Mouse (Mus musculus): ENCODE results near the gene Plek2. TPM values are rescaled to one million over a fixed set of nuclear protein-coding genes. Genes with fewer than 3 reads are reported as not detected.
"Not testable (repeated sequence)": the region's sequence is repeated elsewhere in the genome, so short reads cannot be mapped to it uniquely, and the experiment has no call there.

Gene Plek2
- polyA plus RNA-seq, 1 experiment: not detected

DNA sequence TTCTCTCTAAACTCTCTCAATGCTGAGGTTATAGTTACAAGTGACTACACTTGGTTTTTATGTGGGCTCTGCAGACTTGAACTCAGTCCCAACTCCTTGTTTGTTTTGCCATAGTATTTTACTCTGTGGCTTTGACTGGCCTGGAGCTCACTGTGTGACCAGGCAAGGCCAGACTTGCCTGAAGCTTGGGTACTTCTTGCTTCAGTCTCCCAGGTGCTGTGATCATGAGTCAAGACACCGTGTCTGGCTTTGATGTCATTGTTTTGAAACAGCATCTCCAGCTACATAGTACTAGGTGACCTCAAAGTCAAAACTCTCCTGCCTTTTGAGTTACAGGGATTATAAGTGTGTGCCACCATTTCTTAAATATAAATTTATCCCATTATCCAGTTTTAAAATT lies 23.1 kb upstream of the Plek2 start:
- Histone ChIP-seq H3K4me3 (ENCODE audit: insufficient read depth, low read length) (no peak overlapping the region), H3K27ac (ENCODE audit: insufficient read depth, low read depth, low read length) (no peak overlapping the region), H3K4me1 (ENCODE audit: control insufficient read depth, insufficient read depth, low read length) (peaks cover 1% of the 10 kb centered on the region; the same call in 1 of the 2 replicates)
- TF ChIP-seq CTCF (IDR thresholded peaks at IDR 0.05; ENCODE audit: low read depth, low read length) (no peak), POLR2A (IDR thresholded peaks at IDR 0.05; ENCODE audit: borderline replicate concordance, low read depth, low read length) (no peak)

DNA sequence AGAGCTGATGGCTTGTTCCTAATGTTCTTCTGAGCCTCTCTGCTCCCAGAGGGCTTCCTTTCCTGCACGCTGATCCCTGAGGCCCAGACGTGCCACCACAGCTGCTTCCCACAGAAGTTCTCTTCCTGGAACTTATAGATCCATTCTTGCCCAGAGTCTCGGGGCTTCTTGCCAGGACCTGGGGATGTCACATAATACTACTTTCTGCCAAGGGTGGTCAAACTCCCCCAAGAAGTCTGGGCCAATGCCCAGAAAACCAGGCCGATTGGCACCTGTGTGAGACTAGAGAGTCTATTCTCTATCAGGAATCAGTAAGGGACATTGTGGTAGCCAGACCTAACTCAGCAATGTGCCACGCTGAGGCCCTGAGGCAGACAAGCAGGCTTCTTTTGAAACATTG lies 20.5 kb upstream of the Plek2 start:
- no peak for TF ChIP-seq POLR2A (IDR thresholded peaks at IDR 0.05; ENCODE audit: borderline replicate concordance, low read depth, low read length)
- no peak for TF ChIP-seq CTCF (IDR thresholded peaks at IDR 0.05; ENCODE audit: low read depth, low read length)

DNA sequence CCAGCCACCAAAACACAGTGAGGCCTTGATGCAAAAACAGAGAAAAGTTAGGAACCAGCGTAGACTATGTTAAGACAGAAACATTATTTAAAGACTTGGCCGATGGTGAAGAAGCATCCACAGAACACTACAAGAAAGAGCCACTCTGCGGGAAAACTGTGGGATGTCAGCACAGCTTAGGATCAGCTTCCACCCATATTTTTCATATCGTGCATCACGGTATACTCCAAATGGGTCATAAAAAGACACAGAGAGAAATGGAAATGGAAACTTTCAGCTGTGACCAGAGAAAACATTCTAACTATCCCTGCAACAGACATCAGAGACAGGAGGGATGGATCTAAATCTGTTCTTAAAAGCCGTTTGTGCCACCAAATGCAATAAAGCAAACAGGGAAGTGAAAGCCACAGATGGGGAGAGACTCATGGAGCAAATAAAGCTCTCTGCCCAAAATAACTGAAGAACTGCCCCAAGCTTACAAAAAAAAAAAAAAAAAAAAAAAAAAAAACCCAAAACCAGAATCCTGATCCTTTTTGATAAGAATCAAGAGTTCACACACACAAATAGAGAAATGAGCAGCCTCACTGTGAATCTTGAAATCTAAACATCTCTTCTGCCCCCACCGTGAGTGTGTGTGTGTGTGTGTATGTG lies 16.9 kb upstream of the Plek2 start:
- TF ChIP-seq CTCF (IDR thresholded peaks at IDR 0.05; ENCODE audit: low read depth, low read length) (no peak), POLR2A (IDR thresholded peaks at IDR 0.05; ENCODE audit: borderline replicate concordance, low read depth, low read length) (no peak)
- Histone ChIP-seq H3K27ac (ENCODE audit: insufficient read depth, low read depth, low read length) (peak overlapping the region; percentile 89), H3K4me1 (ENCODE audit: control insufficient read depth, insufficient read depth, low read length) (peaks cover 26% of the 10 kb centered on the region), H3K4me3 (ENCODE audit: insufficient read depth, low read length) (no peak overlapping the region)

More for the DNA sequence above, 20.5 kb upstream of the Plek2 start:
- Histone ChIP-seq H3K27ac (ENCODE audit: insufficient read depth, low read depth, low read length) (no peak overlapping the region), H3K4me1 (ENCODE audit: control insufficient read depth, insufficient read depth, low read length) (peaks cover 19% of the 10 kb centered on the region), H3K4me3 (ENCODE audit: insufficient read depth, low read length) (no peak overlapping the region)

DNA sequence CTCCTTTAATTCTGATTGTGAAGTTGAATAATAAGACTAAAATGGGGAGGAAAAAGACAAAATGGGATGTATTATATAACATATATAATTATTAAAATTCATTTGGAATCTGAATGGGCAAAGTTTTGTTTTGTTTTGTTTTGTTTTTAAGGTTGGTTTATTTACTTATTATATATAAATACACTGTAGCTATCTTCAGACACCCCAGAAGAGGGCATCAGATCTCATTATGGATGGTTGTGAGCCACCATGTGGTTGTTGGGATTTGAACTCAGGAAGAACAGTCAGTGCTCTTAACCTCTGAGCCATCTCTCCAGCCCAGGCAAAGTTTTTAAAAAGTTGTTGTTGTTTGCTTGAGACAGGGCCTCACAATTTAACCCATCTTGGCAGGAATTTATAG lies 16.2 kb upstream of the Plek2 start:
- peaks cover 26% of the 10 kb centered on the region for H3K4me1 ChIP-seq (ENCODE audit: control insufficient read depth, insufficient read depth, low read length)
- H3K4me3 ChIP-seq (ENCODE audit: insufficient read depth, low read length): not testable (repeated sequence)
- H3K27ac ChIP-seq (ENCODE audit: insufficient read depth, low read depth, low read length): peak overlapping the region; percentile 89

DNA sequence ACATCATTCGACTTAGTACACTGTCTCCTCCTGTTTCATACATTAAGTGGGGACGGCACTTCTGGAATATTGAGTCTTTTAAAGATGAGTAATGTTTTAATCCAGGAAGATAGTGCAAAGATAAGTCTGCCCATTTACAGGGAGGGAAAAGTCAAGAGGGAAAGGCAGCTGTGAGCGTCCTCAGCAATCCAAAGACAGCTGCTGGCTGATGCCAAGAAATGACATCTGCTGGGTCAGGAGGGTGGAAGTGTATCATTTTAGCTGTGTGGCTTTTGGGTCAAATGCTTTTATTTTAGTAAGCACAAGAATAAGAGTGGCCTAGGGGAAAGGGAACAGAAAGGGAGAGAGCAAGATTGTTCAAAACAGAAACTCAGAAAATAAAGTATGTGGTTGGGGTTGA lies 15.3 kb upstream of the Plek2 start:
- no peak overlapping the region for H3K4me3 ChIP-seq (ENCODE audit: insufficient read depth, low read length)
- peak overlapping the region; percentile 27 for H3K27ac ChIP-seq (ENCODE audit: insufficient read depth, low read depth, low read length)
- H3K4me1 ChIP-seq (ENCODE audit: control insufficient read depth, insufficient read depth, low read length): peaks cover 26% of the 10 kb centered on the region
- TF ChIP-seq POLR2A (IDR thresholded peaks at IDR 0.05; ENCODE audit: borderline replicate concordance, low read depth, low read length): no peak
- no peak for TF ChIP-seq CTCF (IDR thresholded peaks at IDR 0.05; ENCODE audit: low read depth, low read length)

DNA sequence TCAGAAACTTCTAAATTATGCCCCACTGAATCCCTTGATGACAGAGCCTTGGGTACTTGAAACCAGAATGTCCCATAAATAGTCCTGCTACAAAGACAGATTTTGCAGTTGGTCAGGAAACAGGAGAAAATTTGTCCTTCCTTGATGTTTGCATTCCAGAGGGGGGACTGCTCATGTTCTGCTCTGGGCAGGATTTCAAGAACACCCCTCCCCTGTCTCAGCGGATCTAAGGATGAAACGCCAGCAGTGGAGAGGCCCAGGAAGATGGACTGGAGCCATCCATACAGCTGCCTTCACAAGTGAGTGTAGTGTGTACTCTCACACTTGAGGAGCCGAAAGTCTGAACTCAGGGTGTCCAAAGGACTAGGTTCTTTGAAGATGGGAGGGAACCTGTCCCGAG lies 14.7 kb upstream of the Plek2 start:
- Histone ChIP-seq H3K27ac (ENCODE audit: insufficient read depth, low read depth, low read length) (no peak overlapping the region; the same call in 1 of the 2 replicates), H3K4me3 (ENCODE audit: insufficient read depth, low read length) (no peak overlapping the region)
- no peak for TF ChIP-seq CTCF (IDR thresholded peaks at IDR 0.05; ENCODE audit: low read depth, low read length)
- no peak for TF ChIP-seq POLR2A (IDR thresholded peaks at IDR 0.05; ENCODE audit: borderline replicate concordance, low read depth, low read length)

DNA sequence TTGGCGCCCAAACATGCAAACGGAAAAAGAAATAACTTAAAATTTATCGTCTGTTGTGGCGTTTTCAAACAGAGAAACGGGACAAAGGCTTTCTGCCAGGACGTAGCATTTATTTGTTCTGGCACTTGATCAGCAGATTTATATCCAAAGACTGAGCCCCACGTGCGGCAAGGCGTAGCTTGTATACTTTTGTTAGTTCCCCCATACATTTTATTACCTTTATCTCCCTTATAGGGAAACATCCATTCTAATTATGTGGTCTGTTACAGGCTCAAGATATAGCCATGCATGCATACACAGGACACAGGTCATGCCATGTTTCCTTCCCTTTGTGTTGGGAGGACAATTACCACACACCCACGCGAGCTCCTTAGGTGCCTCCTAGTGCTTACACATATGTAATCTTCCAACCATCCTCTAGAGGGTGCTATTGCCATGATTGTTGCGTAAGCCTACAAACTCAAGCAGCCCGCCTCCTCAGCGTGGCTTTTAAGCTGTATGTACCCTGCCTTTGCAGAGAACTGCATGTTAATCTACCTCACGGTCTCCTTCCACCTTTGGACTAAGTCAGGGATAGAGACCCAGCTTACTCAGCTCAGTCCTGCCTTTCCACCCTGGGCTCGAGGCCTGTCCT lies 12.4 kb upstream of the Plek2 start:
- TF ChIP-seq POLR2A (IDR thresholded peaks at IDR 0.05; ENCODE audit: borderline replicate concordance, low read depth, low read length): no peak
- peak; percentile 66 for TF ChIP-seq CTCF (IDR thresholded peaks at IDR 0.05; ENCODE audit: low read depth, low read length)
- no peak overlapping the region for H3K4me3 ChIP-seq (ENCODE audit: insufficient read depth, low read length)
- no peak overlapping the region for H3K27ac ChIP-seq (ENCODE audit: insufficient read depth, low read depth, low read length)
- peaks cover 20% of the 10 kb centered on the region for H3K4me1 ChIP-seq (ENCODE audit: control insufficient read depth, insufficient read depth, low read length)

More for the DNA sequence above, 14.7 kb upstream of the Plek2 start:
- peaks cover 26% of the 10 kb centered on the region for H3K4me1 ChIP-seq (ENCODE audit: control insufficient read depth, insufficient read depth, low read length)

DNA sequence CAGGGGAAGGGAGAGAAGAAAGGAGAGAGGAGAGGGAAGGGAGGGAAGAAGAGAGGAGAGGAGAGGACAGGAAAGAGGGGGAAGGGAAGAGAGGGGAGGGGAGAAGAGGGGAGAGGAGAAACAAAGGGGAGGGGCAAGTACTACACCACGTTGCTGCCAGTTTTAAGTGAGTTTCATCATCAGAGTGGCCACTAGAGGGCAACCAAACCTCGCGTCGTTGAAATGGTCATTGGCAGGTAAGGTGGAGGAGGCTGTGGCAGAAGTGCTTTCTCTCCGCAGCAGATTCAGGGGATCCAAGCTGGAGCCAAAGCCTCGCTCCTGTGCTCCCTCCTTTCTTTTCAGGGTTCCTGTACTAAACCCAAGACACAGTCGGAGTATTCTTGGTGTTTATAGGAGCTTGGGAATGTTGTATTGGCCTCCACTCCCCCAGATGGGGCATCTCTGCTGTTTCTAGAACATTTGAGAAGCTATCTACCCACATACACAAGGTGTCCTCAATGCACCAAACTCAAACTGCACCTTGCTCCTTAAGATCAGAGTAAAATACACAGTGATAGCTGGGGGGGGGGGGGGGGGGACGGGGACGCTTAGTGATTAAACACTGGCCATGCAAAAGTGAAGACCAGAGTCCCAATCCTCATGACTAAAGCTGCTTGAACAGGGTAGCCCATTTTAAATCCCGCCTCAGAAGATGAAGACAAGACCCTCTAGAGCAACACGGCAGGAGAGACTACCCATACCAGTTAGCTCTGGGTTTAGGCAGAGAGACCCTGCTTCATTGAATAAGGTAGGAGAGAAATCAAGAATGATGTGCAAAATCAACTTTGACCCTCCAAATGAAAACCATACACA lies 11.7 kb upstream of the Plek2 start:
- Histone ChIP-seq H3K27ac (ENCODE audit: insufficient read depth, low read depth, low read length) (no peak overlapping the region), H3K4me1 (ENCODE audit: control insufficient read depth, insufficient read depth, low read length) (peaks cover 16% of the 10 kb centered on the region), H3K4me3 (ENCODE audit: insufficient read depth, low read length) (no peak overlapping the region)
- TF ChIP-seq POLR2A (IDR thresholded peaks at IDR 0.05; ENCODE audit: borderline replicate concordance, low read depth, low read length): no peak
- TF ChIP-seq CTCF (IDR thresholded peaks at IDR 0.05; ENCODE audit: low read depth, low read length): peak; percentile 72

DNA sequence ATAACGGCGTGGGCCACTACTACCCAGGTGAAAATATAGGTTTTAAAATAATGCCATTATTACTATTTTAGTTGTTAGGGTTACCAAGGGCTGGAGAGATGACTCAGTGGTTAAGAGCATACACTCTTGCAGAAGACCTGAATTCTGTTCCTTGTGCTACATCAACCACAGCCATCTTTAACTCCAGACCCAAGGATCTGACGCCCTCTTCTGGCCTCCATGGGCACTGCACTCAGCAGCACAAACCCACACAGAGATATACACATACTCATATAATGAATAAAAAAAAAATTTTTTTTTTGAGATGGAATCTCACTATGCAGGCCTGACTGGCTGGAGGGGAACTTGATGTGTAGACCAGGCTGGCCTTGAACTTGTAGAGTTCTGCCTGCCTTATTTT lies 9.5 kb upstream of the Plek2 start:
- TF ChIP-seq POLR2A (IDR thresholded peaks at IDR 0.05; ENCODE audit: borderline replicate concordance, low read depth, low read length): no peak
- TF ChIP-seq CTCF (IDR thresholded peaks at IDR 0.05; ENCODE audit: low read depth, low read length): no peak
- Histone ChIP-seq H3K27ac (ENCODE audit: insufficient read depth, low read depth, low read length) (no peak overlapping the region), H3K4me3 (ENCODE audit: insufficient read depth, low read length) (no peak overlapping the region), H3K4me1 (ENCODE audit: control insufficient read depth, insufficient read depth, low read length) (0 out of 2 replicates have a peak, but pooled peaks cover 2% of the 10 kb centered on the region)

DNA sequence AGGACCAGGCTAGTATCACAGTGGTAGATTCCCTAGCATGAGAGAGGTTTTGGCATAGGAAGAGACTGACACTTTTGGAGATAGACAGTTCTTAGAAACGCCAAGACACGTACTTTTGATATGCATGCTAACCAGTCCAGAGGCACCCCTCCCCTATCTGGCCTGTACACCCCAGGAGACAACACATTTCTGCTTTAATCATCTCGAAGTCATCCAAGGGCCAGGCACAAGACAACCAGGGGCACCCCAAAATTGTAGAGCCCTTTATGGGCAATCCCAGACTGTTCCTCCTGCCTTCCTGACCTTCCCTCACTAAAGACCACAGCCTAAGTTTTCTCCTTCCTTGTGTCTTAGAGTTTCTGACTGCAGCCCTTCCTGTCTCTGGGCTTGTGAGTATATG lies 8.8 kb upstream of the Plek2 start:
- TF ChIP-seq CTCF (IDR thresholded peaks at IDR 0.05; ENCODE audit: low read depth, low read length) (no peak), POLR2A (IDR thresholded peaks at IDR 0.05; ENCODE audit: borderline replicate concordance, low read depth, low read length) (no peak)
- 0 out of 2 replicates have a peak, but pooled peaks cover 2% of the 10 kb centered on the region for H3K4me1 ChIP-seq (ENCODE audit: control insufficient read depth, insufficient read depth, low read length)
- H3K27ac ChIP-seq (ENCODE audit: insufficient read depth, low read depth, low read length): no peak overlapping the region
- no peak overlapping the region for H3K4me3 ChIP-seq (ENCODE audit: insufficient read depth, low read length)

All from bone marrow macrophage, adult 2 months (primary cell).